Mouse (Mus musculus): ENCODE measurements around the gene Msl1.

GRCm38 (mm10) chr11:98766816-98767215 lies 28.5 kb upstream of the Msl1 start:
- TF ChIP-seq POLR2A (IDR thresholded peaks at IDR 0.05; ENCODE audit: low read depth, low read length): no peak
- TF ChIP-seq CTCF (IDR thresholded peaks at IDR 0.05; ENCODE audit: extremely low read depth, insufficient read length, insufficient replicate concordance, low read depth, low read length): no peak
